Mouse (Mus musculus) mouse trophoblast stem cell (cell line): ENCODE results near the gene Vamp4.

Experiments used
- in situ Hi-C, 2 experiments: fragments of 300-500 bp; cut with MseI, MboI; formaldehyde crosslinking; loops; 2 replicates in 1 of 2; 3 replicates in 1 of 2; pipeline ENCODE4 v1.15.1; 2025

Gene Vamp4

DNA sequence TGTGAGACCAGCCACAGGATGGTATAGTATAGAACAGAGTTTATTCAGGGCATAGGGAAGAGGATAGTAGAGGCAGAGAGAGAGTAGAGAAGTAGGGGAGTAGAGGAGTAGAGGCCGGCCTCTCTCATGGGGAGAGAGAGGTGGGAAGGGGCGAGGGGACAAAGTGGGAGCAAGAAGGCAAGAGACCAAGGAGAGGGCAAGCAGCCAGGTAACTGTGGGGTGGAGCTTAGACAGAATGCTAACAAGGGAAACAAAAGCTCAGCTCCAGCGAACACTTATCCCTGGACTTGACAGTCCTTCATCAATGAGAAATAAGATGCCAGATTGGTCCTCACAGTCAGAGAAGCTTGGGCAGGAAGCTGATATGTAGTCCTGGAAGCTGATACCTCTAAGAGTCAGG lies 72.3 kb downstream of the Vamp4 start:
- in situ Hi-C loops, result loop anchor here in 1 of 2 experiments (25.0 kb wide), 1 partner anchor 280 kb away; no protein-coding TSS in a partner anchor

DNA sequence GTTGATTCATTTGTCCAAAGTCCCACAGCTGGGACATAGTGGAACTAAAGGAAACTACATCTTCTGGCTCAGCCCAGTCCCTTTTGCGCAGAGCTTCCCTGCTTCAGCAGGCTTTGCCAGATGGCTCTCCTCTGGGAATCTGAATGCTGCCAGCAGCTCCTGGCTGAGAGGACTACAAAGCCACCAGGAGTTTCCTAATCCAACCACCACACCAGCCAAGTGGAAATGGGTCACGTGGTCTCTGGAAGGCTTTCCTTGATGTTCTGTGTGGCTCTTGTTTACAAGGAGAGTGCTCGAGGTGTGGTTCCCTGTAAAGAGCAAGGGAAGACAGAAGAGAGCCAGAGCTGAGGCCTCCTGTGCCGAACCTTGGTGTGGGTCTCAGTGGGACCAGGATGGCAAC lies 73.4 kb downstream of the Vamp4 start:
- in situ Hi-C loops, result loop anchor here in 1 of 2 experiments (25.0 kb wide), 1 partner anchor 281 kb away; no protein-coding TSS in a partner anchor

DNA sequence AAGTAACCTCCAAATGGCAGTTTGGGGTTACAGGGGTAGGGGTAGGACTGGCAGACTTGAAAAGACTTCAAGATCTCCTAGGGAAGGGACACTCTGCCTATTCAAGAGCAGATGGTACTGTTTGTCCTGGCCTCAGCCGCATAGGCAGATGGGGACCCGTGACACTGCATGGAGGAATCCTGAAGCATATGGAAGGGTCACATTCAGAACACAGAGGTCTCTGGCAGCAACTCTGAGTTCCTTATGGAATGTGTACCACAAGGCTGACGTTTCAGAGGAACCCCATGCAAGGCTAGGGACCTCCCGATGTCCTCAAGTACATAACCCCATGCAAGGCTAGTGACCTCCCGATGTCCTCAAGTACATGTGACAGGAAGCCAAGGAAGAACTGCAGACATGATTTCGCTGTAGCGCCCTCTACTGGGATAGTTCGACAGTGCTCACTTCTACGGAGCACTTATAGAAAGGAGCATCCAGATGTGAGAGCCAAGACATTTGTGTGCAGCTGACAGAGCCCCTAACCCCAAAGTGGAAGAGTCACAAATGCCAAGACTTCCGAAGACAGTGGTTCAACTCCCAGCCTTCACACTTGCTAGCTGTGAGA lies 75.9 kb downstream of the Vamp4 start:
- in situ Hi-C loops, result loop anchor here in 1 of 2 experiments (25.0 kb wide), 1 partner anchor 284 kb away; no protein-coding TSS in a partner anchor

DNA sequence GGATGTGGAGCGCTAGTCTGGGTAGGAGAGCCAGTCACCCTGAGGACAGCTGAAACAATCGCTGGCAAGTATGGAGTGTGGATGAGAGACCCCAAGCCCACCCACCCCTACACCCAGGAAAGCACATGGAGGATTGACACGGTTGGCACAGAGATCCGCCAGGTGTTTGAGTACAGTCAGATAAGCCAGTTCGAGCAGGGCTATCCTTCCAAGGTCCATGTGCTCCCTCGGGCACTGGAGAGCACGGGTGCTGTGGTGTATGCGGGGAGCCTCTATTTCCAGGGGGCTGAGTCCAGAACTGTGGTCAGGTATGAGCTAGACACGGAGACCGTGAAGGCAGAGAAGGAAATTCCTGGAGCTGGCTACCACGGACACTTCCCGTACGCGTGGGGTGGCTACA lies 78.1 kb downstream of the Vamp4 start:
- in situ Hi-C loops, result loop anchor here in 1 of 2 experiments (25.0 kb wide), 1 partner anchor 286 kb away; no protein-coding TSS in a partner anchor
